Mouse (Mus musculus): ENCODE measurements around the gene Dcp1b.

- no peak for TF ChIP-seq CTCF (IDR thresholded peaks at IDR 0.05; ENCODE audit: low read depth, low read length)
- TF ChIP-seq EP300 (IDR thresholded peaks at IDR 0.05; ENCODE audit: insufficient read depth, low read depth, low read length) = no peak
- no peak for TF ChIP-seq POLR2A (IDR thresholded peaks at IDR 0.05; ENCODE audit: insufficient read depth, low read length)
Measured at GRCm38 (mm10) chr6:119214190-119214589, 39.1 kb downstream of the Dcp1b start.
